Mouse (Mus musculus) A20 (cell line): ENCODE measurements around the gene Tmem108.
A peak's percentile ranks its signal among the peaks of the same experiment; 100 is the strongest.

ENCODE experiments used
- DNase-seq: peaks from one replicate; pipeline ENCODE4 v3.0.0-alpha.2; 2011; ENCODE audit warnings: low read depth, low spot score

The Tmem108 gene

DNA sequence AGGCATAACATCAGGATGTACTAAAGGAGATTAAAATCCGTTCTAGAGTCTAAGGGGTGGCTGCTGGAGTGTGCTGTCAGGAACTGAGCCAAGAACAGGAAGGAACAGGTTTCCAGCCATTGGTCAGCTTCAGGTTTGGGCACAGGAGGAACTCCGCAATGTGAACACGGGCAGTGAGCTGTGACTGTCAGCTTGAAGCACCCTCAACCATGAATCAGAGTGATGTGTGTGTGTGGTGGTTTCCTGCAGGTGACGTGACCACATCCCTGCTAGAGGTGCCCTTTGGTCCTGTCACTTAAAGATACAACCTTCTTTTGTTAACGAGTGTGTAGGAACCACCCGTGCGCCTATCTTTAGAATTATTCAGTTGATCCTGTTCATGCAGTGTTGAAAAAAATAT is 312.5 kb downstream of the Tmem108 start:
- peak; percentile 92 for DNase-seq

GRCm38 (mm10) chr9:103444656-103445055 is 317.0 kb downstream of the Tmem108 start:
- DNase-seq, result no peak

GRCm38 (mm10) chr9:103443824-103444185 is 317.8 kb downstream of the Tmem108 start:
- no peak for DNase-seq

DNA sequence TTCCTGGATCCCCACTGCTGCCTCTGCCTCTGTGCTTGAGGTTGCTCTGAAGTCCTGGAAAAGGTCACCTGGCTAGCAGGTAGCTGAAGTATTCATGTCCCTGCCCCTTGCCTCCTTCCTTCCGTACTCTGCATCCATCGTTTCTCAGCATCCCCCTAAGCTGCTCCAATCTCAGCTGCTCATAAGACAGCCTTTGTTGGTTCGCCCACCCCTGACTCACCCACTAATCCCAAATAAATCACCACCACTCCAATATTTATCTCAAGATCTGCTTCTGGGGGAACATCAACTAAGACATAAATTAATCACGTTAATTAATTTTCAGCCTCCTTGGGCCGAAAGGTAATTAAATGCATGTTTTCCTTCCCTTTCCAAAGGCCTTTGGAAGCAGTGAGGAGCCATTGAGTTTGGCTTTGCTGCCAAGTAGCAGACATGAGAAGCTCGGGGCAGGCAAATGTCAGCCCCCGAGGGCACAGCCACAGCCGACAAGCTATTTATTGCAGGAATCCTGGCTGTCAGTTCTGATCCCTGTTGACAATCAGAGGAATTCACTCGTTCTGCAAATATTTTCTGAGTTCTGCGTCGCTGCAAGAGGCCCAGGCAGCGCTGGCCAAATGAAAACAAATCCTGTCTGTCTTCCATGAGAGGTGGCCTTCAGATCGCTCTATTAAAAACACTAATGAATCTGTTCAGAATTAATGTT is 318.4 kb downstream of the Tmem108 start:
- no peak for DNase-seq

GRCm38 (mm10) chr9:103440597-103440996 is 321.0 kb downstream of the Tmem108 start:
- no peak for DNase-seq

DNA sequence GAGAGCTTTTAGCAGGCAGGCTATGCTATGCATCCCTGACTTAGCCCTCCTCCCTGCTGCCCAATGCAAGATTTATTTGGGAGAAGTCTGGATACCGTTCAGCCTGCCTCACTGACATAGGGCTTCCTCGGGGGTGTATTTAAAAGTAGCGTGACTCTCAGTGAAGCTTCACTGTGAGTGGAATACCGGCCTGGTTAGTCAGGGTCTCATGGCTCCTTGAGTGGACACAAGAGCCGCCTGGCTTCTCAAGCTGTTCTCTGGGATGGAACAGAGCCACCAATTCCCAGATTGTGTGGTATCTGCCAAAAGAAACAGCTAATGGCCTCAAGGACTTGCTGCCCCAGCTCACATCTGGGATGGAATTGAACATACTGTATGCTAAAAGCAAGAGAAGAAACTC is 324.5 kb downstream of the Tmem108 start:
- DNase-seq, result no peak

DNA sequence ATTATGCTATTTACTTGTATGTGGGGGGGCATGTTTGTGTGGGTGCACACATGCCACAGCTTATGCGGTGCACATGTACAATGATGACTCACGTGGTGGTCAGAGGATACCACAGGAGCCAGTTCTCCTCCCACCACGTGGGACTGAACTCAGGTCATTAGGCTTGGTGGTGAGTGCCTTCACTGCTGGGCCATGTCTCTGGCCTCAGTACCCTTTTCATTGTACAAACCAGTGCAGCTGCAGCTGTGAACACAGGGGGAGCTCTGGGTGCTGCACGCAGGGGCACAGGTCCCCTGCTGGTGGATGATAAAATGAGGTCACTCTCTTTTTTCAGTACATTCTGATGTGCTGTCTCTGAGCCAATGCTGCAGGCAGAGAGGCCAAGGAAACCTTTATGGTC is 327.5 kb downstream of the Tmem108 start:
- peak; percentile 84 for DNase-seq
